Mouse (Mus musculus) myocyte (in vitro differentiated cells): ENCODE data around the gene Mrpl48. TPM values are rescaled to one million over a fixed set of nuclear protein-coding genes. Genes with fewer than 3 reads are reported as not detected.

Experiments used
- H3K27me3 ChIP-seq: one replicate; pipeline ENCODE4 v1.6.1; 2011; ENCODE audit not compliant: control insufficient read depth, insufficient read depth, insufficient read length
- H3K36me3 ChIP-seq: one replicate; pipeline ENCODE4 v1.6.1; 2011; ENCODE audit not compliant: control insufficient read depth, insufficient read depth
- H3K4me2 ChIP-seq: one replicate; pipeline ENCODE4 v1.6.1; 2011; ENCODE audit warnings: low read depth, control low read depth
- H3K4me3 ChIP-seq: one replicate; pipeline ENCODE4 v1.5.1; 2011; ENCODE audit warnings: mild to moderate bottlenecking, control low read depth, moderate library complexity
- H3K79me2 ChIP-seq: one replicate; pipeline ENCODE4 v1.6.1; 2011; ENCODE audit not compliant: control insufficient read depth, insufficient read depth
- H3ac ChIP-seq: one replicate; pipeline ENCODE4 v1.6.1; 2011; ENCODE audit not compliant: control insufficient read depth, insufficient read length
- CEBPB ChIP-seq: IDR thresholded peaks from 2 replicates; pipeline ENCODE4 v1.6.1; 2011; ENCODE audit warnings: mild to moderate bottlenecking, moderate library complexity; ENCODE audit not compliant: poor library complexity, insufficient read depth, severe bottlenecking
- E2F4 ChIP-seq: IDR thresholded peaks from one replicate; pipeline ENCODE4 v1.6.1; 2011; ENCODE audit warnings: mild to moderate bottlenecking, control low read depth, moderate library complexity; ENCODE audit not compliant: insufficient read depth
- MAX ChIP-seq: IDR thresholded peaks from one replicate; pipeline ENCODE4 v1.6.1; 2011; ENCODE audit warnings: low read depth, mild to moderate bottlenecking, control low read depth
- MYOD1 ChIP-seq, 3 experiments: IDR thresholded peaks; one replicate each; pipeline ENCODE4 v1.6.1; 2011; ENCODE audit warnings: control low read depth in 2 of 3, low read depth in 2 of 3, mild to moderate bottlenecking in 2 of 3, moderate library complexity in 1 of 3; ENCODE audit not compliant: insufficient read length in 2 of 3, control insufficient read depth in 1 of 3
- MYOG ChIP-seq, 3 experiments: IDR thresholded peaks; one replicate each; pipeline ENCODE4 v1.6.1; 2011; ENCODE audit warnings: control low read depth in 2 of 3, low read depth in 2 of 3, mild to moderate bottlenecking in 2 of 3; ENCODE audit not compliant: insufficient read length in 2 of 3, control insufficient read depth in 1 of 3, insufficient read depth in 1 of 3
- POLR2A ChIP-seq: IDR thresholded peaks from one replicate; pipeline ENCODE4 v1.6.1; 2011; ENCODE audit warnings: low read depth, mild to moderate bottlenecking, control low read depth, moderate library complexity; ENCODE audit not compliant: insufficient read length
- POLR2AphosphoS2 ChIP-seq: IDR thresholded peaks from one replicate; pipeline ENCODE4 v1.6.1; 2011; ENCODE audit warnings: low read depth, control low read depth; ENCODE audit not compliant: insufficient read length
- REST ChIP-seq: IDR thresholded peaks from one replicate; pipeline ENCODE4 v1.6.1; 2011; ENCODE audit warnings: mild to moderate bottlenecking, control low read depth, moderate library complexity; ENCODE audit not compliant: insufficient read depth, insufficient read length
- SRF ChIP-seq: IDR thresholded peaks from one replicate; pipeline ENCODE4 v1.6.1; 2011; ENCODE audit warnings: low read depth; ENCODE audit not compliant: control insufficient read depth, insufficient read length
- TCF12 ChIP-seq: IDR thresholded peaks from one replicate; pipeline ENCODE4 v1.6.1; 2011; ENCODE audit warnings: mild to moderate bottlenecking, control low read depth; ENCODE audit not compliant: poor library complexity, insufficient read depth, severe bottlenecking
- TCF3 ChIP-seq: IDR thresholded peaks from one replicate; pipeline ENCODE4 v1.6.1; 2011; ENCODE audit warnings: low read depth, control low read depth; ENCODE audit not compliant: insufficient read length
- USF1 ChIP-seq: IDR thresholded peaks from one replicate; pipeline ENCODE4 v1.6.1; 2011; ENCODE audit warnings: low read depth, mild to moderate bottlenecking, control low read depth, moderate library complexity
- polyA plus RNA-seq: library from polyadenylated mRNA; unstranded; fragments of >200 nt; fragmentation: generic; extraction: Trizol; gene quantifications from one replicate; pipeline ENCODE4 v1.2.1, GENCODE M21; 2012; ENCODE audit warnings: missing spikeins

Mrpl48 gene
- polyA plus RNA-seq, 1 experiment, result 34.4 TPM

- Histone ChIP-seq H3K36me3 (no peaks in the 10 kb centered on the region), H3ac (no peak overlapping the region), H3K4me2 (no peak overlapping the region), H3K4me3 (no peak overlapping the region), H3K27me3 (no peaks in the 10 kb centered on the region), H3K79me2 (no peaks in the 10 kb centered on the region)
- no peak for TF ChIP-seq MYOD1 (IDR thresholded peaks at IDR 0.05; ENCODE audit: control insufficient read depth in 1 of 3, insufficient read length in 2 of 3, low read depth in 2 of 3)
- peak; percentile 13 for TF ChIP-seq POLR2AphosphoS2
- no peak for TF ChIP-seq SRF
- TF ChIP-seq MYOG (IDR thresholded peaks at IDR 0.05; ENCODE audit: control insufficient read depth in 1 of 3, insufficient read depth in 1 of 3, insufficient read length in 2 of 3, low read depth in 2 of 3), result no peak
- TF ChIP-seq TCF3, result no peak
These were observed 42.3 kb upstream of the Mrpl48 start for GRCm38 (mm10) chr7:100650421-100650820.

GRCm38 (mm10) chr7:100649826-100650225 is 41.7 kb upstream of the Mrpl48 start:
- H3K4me3 ChIP-seq, result no peak overlapping the region
- TF ChIP-seq CEBPB, result no peak
- TF ChIP-seq E2F4, result no peak
- no peak for TF ChIP-seq MAX
- TF ChIP-seq REST, result no peak
- no peak for TF ChIP-seq MYOD1 (IDR thresholded peaks at IDR 0.05; ENCODE audit: control insufficient read depth in 1 of 3, insufficient read length in 2 of 3, low read depth in 2 of 3)
- TF ChIP-seq USF1, result no peak
- no peak for TF ChIP-seq MYOG (IDR thresholded peaks at IDR 0.05; ENCODE audit: control insufficient read depth in 1 of 3, insufficient read depth in 1 of 3, insufficient read length in 2 of 3, low read depth in 2 of 3)
- no peak for TF ChIP-seq TCF12
- H3K4me2 ChIP-seq, result no peak overlapping the region
- no peaks in the 10 kb centered on the region for H3K79me2 ChIP-seq
- H3K36me3 ChIP-seq, result no peaks in the 10 kb centered on the region
- H3K27me3 ChIP-seq, result no peaks in the 10 kb centered on the region
- no peak overlapping the region for H3ac ChIP-seq

- TF ChIP-seq SRF, result no peak
- TF ChIP-seq MYOG (IDR thresholded peaks at IDR 0.05; ENCODE audit: control insufficient read depth in 1 of 3, insufficient read depth in 1 of 3, insufficient read length in 2 of 3, low read depth in 2 of 3), result no peak
- TF ChIP-seq POLR2AphosphoS2, result no peak
- no peak for TF ChIP-seq POLR2A
- no peak for TF ChIP-seq TCF12
- no peak for TF ChIP-seq CEBPB
- TF ChIP-seq MAX, result no peak
- no peak for TF ChIP-seq E2F4
- no peak for TF ChIP-seq USF1
- TF ChIP-seq REST, result no peak
- H3K27me3 ChIP-seq, result no peaks in the 10 kb centered on the region
- H3ac ChIP-seq, result no peak overlapping the region
- no peak overlapping the region for H3K4me2 ChIP-seq
- H3K36me3 ChIP-seq, result no peaks in the 10 kb centered on the region
- H3K4me3 ChIP-seq, result no peak overlapping the region
- no peaks in the 10 kb centered on the region for H3K79me2 ChIP-seq
These were observed 41.0 kb upstream of the Mrpl48 start for GRCm38 (mm10) chr7:100649095-100649494.

- Histone ChIP-seq H3K79me2 (no peaks in the 10 kb centered on the region), H3K36me3 (peaks cover 5% of the 10 kb centered on the region), H3K4me2 (no peak overlapping the region), H3K27me3 (no peaks in the 10 kb centered on the region), H3ac (no peak overlapping the region), H3K4me3 (no peak overlapping the region)
- no peak for TF ChIP-seq CEBPB
- no peak for TF ChIP-seq POLR2A
These were observed 37.0 kb upstream of the Mrpl48 start for GRCm38 (mm10) chr7:100645147-100645546.

- Histone ChIP-seq H3K4me2 (no peak overlapping the region), H3K4me3 (no peak overlapping the region), H3K79me2 (no peaks in the 10 kb centered on the region), H3ac (no peak overlapping the region), H3K36me3 (peaks cover 9% of the 10 kb centered on the region), H3K27me3 (no peaks in the 10 kb centered on the region)
- TF ChIP-seq POLR2AphosphoS2 (no peak), MAX (no peak), MYOD1 (IDR thresholded peaks at IDR 0.05; ENCODE audit: control insufficient read depth in 1 of 3, insufficient read length in 2 of 3, low read depth in 2 of 3) (no peak), SRF (no peak), MYOG (IDR thresholded peaks at IDR 0.05; ENCODE audit: control insufficient read depth in 1 of 3, insufficient read depth in 1 of 3, insufficient read length in 2 of 3, low read depth in 2 of 3) (no peak), REST (no peak), TCF12 (no peak), E2F4 (no peak), CEBPB (no peak), TCF3 (no peak), POLR2A (no peak), USF1 (no peak)
These were observed 34.3 kb upstream of the Mrpl48 start for GRCm38 (mm10) chr7:100642413-100642812.
